Mouse (Mus musculus): Measurements from ENCODE around the gene Itsn1. TPM values are rescaled to one million over a fixed set of nuclear protein-coding genes. Genes with fewer than 3 reads are reported as not detected.

Itsn1 gene
- polyA plus RNA-seq, 1 experiment from 2014 or later, result 23.3 TPM

GRCm38 (mm10) chr16:91794306-91794705 lies 65.2 kb downstream of the Itsn1 start:
- 90% methylated on average over 7 of the region's 7 CpGs for WGBS
- Histone ChIP-seq H3K4me1 (peaks cover 4% of the 10 kb centered on the region; the same call in 1 of the 2 replicates), H3K4me3 (replicated peaks) (no peak overlapping the region), H3K27ac (replicated peaks) (no peak overlapping the region), H3K36me3 (peaks cover 30% of the 10 kb centered on the region), H3K9me3 (replicated peaks) (no peaks in the 10 kb centered on the region), H3K4me2 (replicated peaks) (no peak overlapping the region), H3K27me3 (no peaks in the 10 kb centered on the region), H3K9ac (no peak overlapping the region)
- no peak for ATAC-seq (ENCODE audit: insufficient number of reproducible peaks, low FRiP score, low TSS enrichment, low read depth)

GRCm38 (mm10) chr16:91795044-91795443 lies 66.0 kb downstream of the Itsn1 start:
- H3K4me2 ChIP-seq (replicated peaks), result no peak overlapping the region
- no peak for ATAC-seq (ENCODE audit: insufficient number of reproducible peaks, low FRiP score, low TSS enrichment, low read depth)
- no peaks in the 10 kb centered on the region for H3K9me3 ChIP-seq (replicated peaks)
- peaks cover 30% of the 10 kb centered on the region for H3K36me3 ChIP-seq
- WGBS, result 96% methylated on average over 2 of the region's 2 CpGs
- H3K9ac ChIP-seq, result no peak overlapping the region
- H3K27me3 ChIP-seq, result no peaks in the 10 kb centered on the region
- H3K27ac ChIP-seq (replicated peaks), result no peak overlapping the region
- H3K4me3 ChIP-seq (replicated peaks), result no peak overlapping the region
- H3K4me1 ChIP-seq, result peaks cover 2% of the 10 kb centered on the region; the same call in 1 of the 2 replicates

GRCm38 (mm10) chr16:91795606-91796005 lies 66.5 kb downstream of the Itsn1 start:
- Histone ChIP-seq H3K27ac (replicated peaks) (no peak overlapping the region), H3K9ac (no peak overlapping the region), H3K4me3 (replicated peaks) (no peak overlapping the region), H3K36me3 (peaks cover 30% of the 10 kb centered on the region), H3K4me1 (no peaks in the 10 kb centered on the region), H3K4me2 (replicated peaks) (no peak overlapping the region), H3K9me3 (replicated peaks) (no peaks in the 10 kb centered on the region), H3K27me3 (no peaks in the 10 kb centered on the region)
- WGBS, result 96% methylated on average over 9 of the region's 9 CpGs
- no peak for ATAC-seq (ENCODE audit: insufficient number of reproducible peaks, low FRiP score, low TSS enrichment, low read depth)

- 0 out of 2 replicates have a peak, but pooled peaks cover 6% of the 10 kb centered on the region for H3K4me1 ChIP-seq
- peaks cover 14% of the 10 kb centered on the region; the same call in 1 of the 2 replicates for H3K36me3 ChIP-seq
- no peak overlapping the region for H3K4me3 ChIP-seq (replicated peaks)
- H3K9ac ChIP-seq, result no peak overlapping the region
- no peak overlapping the region for H3K27ac ChIP-seq (replicated peaks)
- no peaks in the 10 kb centered on the region for H3K9me3 ChIP-seq (replicated peaks)
- no peak for ATAC-seq (ENCODE audit: insufficient number of reproducible peaks, low FRiP score, low TSS enrichment, low read depth)
- no peaks in the 10 kb centered on the region for H3K27me3 ChIP-seq
- H3K4me2 ChIP-seq (replicated peaks), result no peak overlapping the region
- 92% methylated on average over 13 of the region's 13 CpGs for WGBS
Observed at GRCm38 (mm10) chr16:91801426-91801825, 72.3 kb downstream of the Itsn1 start.

GRCm38 (mm10) chr16:91802461-91803062 lies 73.5 kb downstream of the Itsn1 start:
- no peak overlapping the region for H3K4me3 ChIP-seq (replicated peaks)
- H3K27ac ChIP-seq (replicated peaks), result no peak overlapping the region
- no peak for ATAC-seq (ENCODE audit: insufficient number of reproducible peaks, low FRiP score, low TSS enrichment, low read depth)
- WGBS, result 44% methylated on average over 5 of the region's 5 CpGs
- 0 out of 2 replicates have a peak, but pooled peaks cover 6% of the 10 kb centered on the region for H3K4me1 ChIP-seq
- no peaks in the 10 kb centered on the region for H3K27me3 ChIP-seq
- H3K36me3 ChIP-seq, result 0 out of 2 replicates have a peak, but pooled peaks cover 9% of the 10 kb centered on the region
- no peak overlapping the region for H3K9ac ChIP-seq
- H3K4me2 ChIP-seq (replicated peaks), result no peak overlapping the region
- no peaks in the 10 kb centered on the region for H3K9me3 ChIP-seq (replicated peaks)

GRCm38 (mm10) chr16:91804418-91804817 lies 75.3 kb downstream of the Itsn1 start:
- Histone ChIP-seq H3K27ac (replicated peaks) (no peak overlapping the region), H3K4me2 (replicated peaks) (no peak overlapping the region), H3K9me3 (replicated peaks) (no peaks in the 10 kb centered on the region), H3K9ac (no peak overlapping the region), H3K4me1 (0 out of 2 replicates have a peak, but pooled peaks cover 6% of the 10 kb centered on the region), H3K27me3 (no peaks in the 10 kb centered on the region), H3K36me3 (peaks cover 11% of the 10 kb centered on the region; the same call in 1 of the 2 replicates), H3K4me3 (replicated peaks) (no peak overlapping the region)
- WGBS, result 90% methylated on average over 8 of the region's 8 CpGs
- ATAC-seq (ENCODE audit: insufficient number of reproducible peaks, low FRiP score, low TSS enrichment, low read depth), result no peak

- 40% methylated on average over 5 of the region's 5 CpGs for WGBS
- ATAC-seq (ENCODE audit: insufficient number of reproducible peaks, low FRiP score, low TSS enrichment, low read depth), result no peak
- H3K4me1 ChIP-seq, result 0 out of 2 replicates have a peak, but pooled peaks cover 6% of the 10 kb centered on the region
- peaks cover 15% of the 10 kb centered on the region; the same call in 1 of the 2 replicates for H3K36me3 ChIP-seq
- H3K9ac ChIP-seq, result no peak overlapping the region
- H3K4me2 ChIP-seq (replicated peaks), result no peak overlapping the region
- H3K4me3 ChIP-seq (replicated peaks), result no peak overlapping the region
- H3K9me3 ChIP-seq (replicated peaks), result no peaks in the 10 kb centered on the region
- H3K27me3 ChIP-seq, result no peaks in the 10 kb centered on the region
- no peak overlapping the region for H3K27ac ChIP-seq (replicated peaks)
Observed at GRCm38 (mm10) chr16:91804831-91805230, 75.8 kb downstream of the Itsn1 start.

- Histone ChIP-seq H3K9me3 (replicated peaks) (no peaks in the 10 kb centered on the region), H3K27ac (replicated peaks) (no peak overlapping the region), H3K27me3 (no peaks in the 10 kb centered on the region), H3K36me3 (peaks cover 20% of the 10 kb centered on the region; the same call in 1 of the 2 replicates), H3K4me2 (replicated peaks) (no peak overlapping the region), H3K4me1 (no peaks in the 10 kb centered on the region), H3K9ac (no peak overlapping the region), H3K4me3 (replicated peaks) (no peak overlapping the region)
- no peak for ATAC-seq (ENCODE audit: insufficient number of reproducible peaks, low FRiP score, low TSS enrichment, low read depth)
- 87% methylated on average over 7 of the region's 7 CpGs for WGBS
Observed at GRCm38 (mm10) chr16:91810235-91810634, 81.2 kb downstream of the Itsn1 start.

- H3K4me3 ChIP-seq (replicated peaks), result no peak overlapping the region
- H3K36me3 ChIP-seq, result peaks cover 31% of the 10 kb centered on the region
- no peaks in the 10 kb centered on the region for H3K27me3 ChIP-seq
- H3K4me2 ChIP-seq (replicated peaks), result no peak overlapping the region
- H3K9me3 ChIP-seq (replicated peaks), result no peaks in the 10 kb centered on the region
- no peak overlapping the region for H3K9ac ChIP-seq
- H3K4me1 ChIP-seq, result no peaks in the 10 kb centered on the region
- WGBS, result 92% methylated on average over 7 of the region's 7 CpGs
- no peak overlapping the region for H3K27ac ChIP-seq (replicated peaks)
- no peak for ATAC-seq (ENCODE audit: insufficient number of reproducible peaks, low FRiP score, low TSS enrichment, low read depth)
Observed at GRCm38 (mm10) chr16:91811339-91811738, 82.3 kb downstream of the Itsn1 start.

- Histone ChIP-seq H3K4me1 (no peaks in the 10 kb centered on the region), H3K27me3 (no peaks in the 10 kb centered on the region), H3K4me3 (replicated peaks) (no peak overlapping the region), H3K4me2 (replicated peaks) (no peak overlapping the region), H3K9me3 (replicated peaks) (no peaks in the 10 kb centered on the region), H3K27ac (replicated peaks) (no peak overlapping the region), H3K36me3 (peaks cover 36% of the 10 kb centered on the region), H3K9ac (no peak overlapping the region)
- ATAC-seq (ENCODE audit: insufficient number of reproducible peaks, low FRiP score, low TSS enrichment, low read depth), result no peak
- 74% methylated on average over 9 of the region's 9 CpGs for WGBS
Observed at GRCm38 (mm10) chr16:91811876-91812275, 82.8 kb downstream of the Itsn1 start.

GRCm38 (mm10) chr16:91813543-91813942 lies 84.5 kb downstream of the Itsn1 start:
- H3K9ac ChIP-seq, result no peak overlapping the region
- no peaks in the 10 kb centered on the region for H3K4me1 ChIP-seq
- H3K36me3 ChIP-seq, result peaks cover 52% of the 10 kb centered on the region
- no peak overlapping the region for H3K4me2 ChIP-seq (replicated peaks)
- H3K9me3 ChIP-seq (replicated peaks), result no peaks in the 10 kb centered on the region
- no peak overlapping the region for H3K4me3 ChIP-seq (replicated peaks)
- 87% methylated on average over 6 of the region's 6 CpGs for WGBS
- H3K27me3 ChIP-seq, result no peaks in the 10 kb centered on the region
- no peak overlapping the region for H3K27ac ChIP-seq (replicated peaks)
- no peak for ATAC-seq (ENCODE audit: insufficient number of reproducible peaks, low FRiP score, low TSS enrichment, low read depth)

- Histone ChIP-seq H3K9me3 (replicated peaks) (no peaks in the 10 kb centered on the region), H3K4me3 (replicated peaks) (no peak overlapping the region), H3K27me3 (no peaks in the 10 kb centered on the region), H3K36me3 (peaks cover 60% of the 10 kb centered on the region), H3K4me1 (no peaks in the 10 kb centered on the region), H3K4me2 (replicated peaks) (no peak overlapping the region), H3K9ac (no peak overlapping the region), H3K27ac (replicated peaks) (no peak overlapping the region)
- no peak for ATAC-seq (ENCODE audit: insufficient number of reproducible peaks, low FRiP score, low TSS enrichment, low read depth)
- WGBS, result 77% methylated on average over 3 of the region's 3 CpGs
Observed at GRCm38 (mm10) chr16:91815067-91815466, 86.0 kb downstream of the Itsn1 start.
